Mouse (Mus musculus) kidney, postnatal 10 days (tissue): Measurements from ENCODE around the gene Vmn2r10.
"Not testable (repeated sequence)": the region's sequence is repeated elsewhere in the genome, so short reads cannot be mapped to it uniquely, and the experiment has no call there.

ENCODE experiments used
- DNase-seq: peaks from one replicate; pipeline ENCODE4 v3.0.0; 2021; ENCODE audit warnings: mixed read lengths

Vmn2r10 gene

DNA sequence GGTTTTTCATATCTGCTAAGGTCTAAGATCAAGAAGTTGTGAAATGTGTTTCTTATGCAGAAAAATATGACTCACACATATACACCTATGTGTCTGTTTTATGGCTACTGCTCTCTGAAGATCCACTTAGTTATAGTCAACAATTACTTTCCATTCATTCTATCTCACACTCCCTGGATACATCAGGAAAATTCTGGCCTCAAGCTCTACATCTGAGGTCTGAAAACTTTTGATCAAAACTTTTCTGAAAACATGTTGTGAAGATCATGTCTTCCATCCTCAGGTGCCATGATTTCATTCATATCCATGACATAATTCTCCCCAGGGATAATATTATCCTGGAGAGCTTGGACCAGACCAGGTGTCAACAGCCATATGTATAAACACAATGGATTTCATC is at the start of gene Vmn2r10:
Gene Vmn2r10, minus strand, starts transcription at position 101 of the 400 bp plus-strand sequence.
- not testable (repeated sequence) for DNase-seq

DNA sequence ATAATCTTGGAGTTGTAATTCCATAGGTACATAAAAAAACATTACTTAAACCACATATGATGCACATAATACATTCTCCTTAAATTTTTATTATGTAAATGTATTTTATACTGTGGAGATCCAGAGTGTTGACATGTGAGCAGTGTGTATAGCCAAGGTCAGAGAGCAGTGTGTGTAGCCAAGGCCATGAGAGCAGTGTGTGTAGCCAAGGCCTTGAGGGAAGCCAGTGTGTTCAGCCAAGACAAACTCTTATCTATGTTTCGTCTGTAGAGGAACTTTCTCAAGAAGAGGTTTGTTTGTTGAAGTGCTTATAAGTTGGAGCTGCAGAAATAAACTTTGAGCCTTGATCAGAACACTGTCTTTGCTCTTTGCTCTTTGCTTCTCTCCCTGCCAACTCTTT is 49.0 kb upstream of the Vmn2r10 start:
- DNase-seq: no peak

DNA sequence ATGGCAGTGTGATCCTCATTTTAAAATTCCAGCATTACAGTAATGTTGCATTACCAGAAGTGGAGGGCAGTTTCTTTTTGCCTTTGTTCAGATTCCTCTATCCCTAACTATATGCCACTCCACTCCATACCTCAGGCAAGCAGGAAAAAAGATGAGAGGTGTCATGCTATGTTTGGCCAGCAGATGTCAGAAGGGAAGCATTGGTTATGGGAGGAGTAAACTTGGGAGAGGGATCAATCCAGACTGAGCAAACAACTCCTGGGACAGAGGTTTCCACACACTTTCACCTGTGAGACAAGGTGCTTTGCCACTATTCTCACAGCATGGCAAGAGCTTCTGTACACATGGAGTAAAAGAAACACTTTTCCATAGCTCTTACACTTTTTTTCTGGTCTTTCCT is 26.3 kb upstream of the Vmn2r10 start:
- DNase-seq: no peak

DNA sequence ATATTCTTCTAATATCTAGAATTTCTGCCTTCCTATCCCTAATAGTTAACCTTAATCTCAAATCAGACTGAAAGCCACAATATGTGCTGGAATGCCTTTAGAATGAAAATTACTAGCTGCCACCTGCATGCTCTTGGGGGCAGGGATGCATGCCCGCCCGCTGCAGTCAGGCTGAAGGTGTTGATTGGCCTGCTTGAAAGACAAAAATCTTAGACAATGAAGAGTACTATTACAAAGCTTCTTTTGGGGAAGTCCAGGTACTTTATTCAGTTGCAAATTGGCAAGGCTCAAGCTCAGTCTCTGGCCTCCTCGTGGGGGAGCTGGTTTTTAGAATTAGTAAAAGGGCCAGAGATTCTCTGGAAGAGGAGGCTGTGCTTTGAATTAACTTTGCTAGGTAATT is 17.4 kb downstream of the Vmn2r10 start:
- no peak for DNase-seq
